Mouse (Mus musculus) cerebellum, adult 9-10 months (tissue): ENCODE measurements around the gene D8Ertd738e.

Experiments
- DNase-seq: peaks from one replicate; pipeline ENCODE4 v3.0.0; 2022

Gene D8Ertd738e

GRCm38 (mm10) chr8:84235746-84236409 is 13.6 kb downstream of the D8Ertd738e start:
- peak; percentile 48 for DNase-seq

- DNase-seq: no peak
Measured at GRCm38 (mm10) chr8:84233055-84233454, 16.5 kb downstream of the D8Ertd738e start.

DNA sequence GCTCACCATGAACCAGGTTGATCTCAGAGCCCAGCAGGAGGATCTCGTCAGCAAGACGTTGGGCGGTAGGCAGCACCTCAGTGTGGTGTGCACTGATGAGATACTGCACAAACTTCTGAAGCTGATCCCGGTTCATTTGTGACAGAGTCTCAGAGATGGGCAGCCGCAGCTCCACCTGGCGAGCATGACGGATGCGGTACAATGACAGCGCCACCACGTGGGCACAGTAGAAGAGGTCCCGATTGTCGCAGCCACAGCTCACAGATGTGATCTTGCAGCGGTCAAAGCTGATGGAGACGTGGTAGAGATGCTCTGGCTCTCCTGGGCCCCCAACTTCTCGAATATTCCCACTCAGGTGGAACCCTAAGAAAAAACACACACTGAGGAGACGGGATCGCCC is 18.8 kb downstream of the D8Ertd738e start:
- DNase-seq: no peak

DNA sequence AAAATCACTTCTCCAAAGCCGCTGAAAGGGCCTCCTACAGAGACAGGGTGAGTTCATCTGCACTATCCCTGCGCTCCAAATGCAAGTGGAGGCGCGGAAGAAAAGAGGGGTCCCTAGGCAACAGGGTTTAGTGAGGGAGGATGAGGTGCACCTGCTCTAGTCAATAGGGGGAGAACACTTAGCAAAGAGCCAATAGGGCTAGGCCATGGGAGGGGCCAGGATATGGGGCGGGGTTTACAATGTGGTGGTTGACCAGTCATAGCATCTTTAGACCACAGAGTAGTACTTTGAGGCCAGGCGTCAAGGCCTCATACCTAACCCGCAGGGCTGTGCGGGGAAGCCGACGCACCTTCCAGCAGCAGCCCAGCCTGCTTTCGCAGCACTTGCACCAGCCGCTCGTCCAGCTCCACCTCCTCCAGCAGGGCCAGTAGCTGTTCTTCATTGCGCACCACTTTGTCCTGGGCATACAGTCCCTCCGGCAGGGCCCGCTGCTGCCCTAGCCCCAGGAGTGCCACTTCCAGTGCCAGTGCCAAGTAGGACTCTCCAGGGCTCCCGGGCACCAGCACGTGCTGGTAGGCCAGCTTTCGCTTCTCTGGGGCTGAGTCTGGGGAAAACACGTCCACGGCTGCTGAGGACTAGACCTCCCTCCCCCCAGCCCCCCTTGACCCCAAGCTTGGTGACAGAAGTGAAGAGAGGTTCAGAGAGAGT is 26.0 kb downstream of the D8Ertd738e start:
- DNase-seq: no peak

- DNase-seq: no peak
Measured at GRCm38 (mm10) chr8:84222566-84223165, 26.9 kb downstream of the D8Ertd738e start.

GRCm38 (mm10) chr8:84220105-84220504 is 29.4 kb downstream of the D8Ertd738e start:
- DNase-seq: no peak

- DNase-seq: no peak
Measured at GRCm38 (mm10) chr8:84218143-84218542, 31.4 kb downstream of the D8Ertd738e start.

DNA sequence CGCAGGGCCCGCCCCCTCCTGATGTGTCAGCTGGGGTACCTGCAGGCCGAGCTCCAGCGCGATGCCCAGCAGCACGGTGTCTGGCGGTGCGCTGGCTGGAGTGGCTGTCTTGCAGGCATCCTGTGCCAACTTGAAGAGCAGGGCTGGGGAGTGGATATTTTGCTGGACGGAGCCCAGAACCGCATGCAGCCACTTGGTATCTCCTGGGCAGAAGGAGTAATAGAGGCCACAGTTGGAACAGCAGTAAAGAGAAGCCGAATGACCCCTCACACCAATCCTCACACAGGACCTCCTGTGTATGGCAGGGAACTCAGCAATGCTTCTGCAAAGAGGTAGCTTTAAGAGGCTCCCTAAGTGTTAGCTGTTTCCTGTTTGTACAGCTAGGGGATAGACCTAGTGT is 32.3 kb downstream of the D8Ertd738e start:
- DNase-seq: no peak

GRCm38 (mm10) chr8:84213277-84213676 is 36.2 kb downstream of the D8Ertd738e start:
- no peak for DNase-seq

DNA sequence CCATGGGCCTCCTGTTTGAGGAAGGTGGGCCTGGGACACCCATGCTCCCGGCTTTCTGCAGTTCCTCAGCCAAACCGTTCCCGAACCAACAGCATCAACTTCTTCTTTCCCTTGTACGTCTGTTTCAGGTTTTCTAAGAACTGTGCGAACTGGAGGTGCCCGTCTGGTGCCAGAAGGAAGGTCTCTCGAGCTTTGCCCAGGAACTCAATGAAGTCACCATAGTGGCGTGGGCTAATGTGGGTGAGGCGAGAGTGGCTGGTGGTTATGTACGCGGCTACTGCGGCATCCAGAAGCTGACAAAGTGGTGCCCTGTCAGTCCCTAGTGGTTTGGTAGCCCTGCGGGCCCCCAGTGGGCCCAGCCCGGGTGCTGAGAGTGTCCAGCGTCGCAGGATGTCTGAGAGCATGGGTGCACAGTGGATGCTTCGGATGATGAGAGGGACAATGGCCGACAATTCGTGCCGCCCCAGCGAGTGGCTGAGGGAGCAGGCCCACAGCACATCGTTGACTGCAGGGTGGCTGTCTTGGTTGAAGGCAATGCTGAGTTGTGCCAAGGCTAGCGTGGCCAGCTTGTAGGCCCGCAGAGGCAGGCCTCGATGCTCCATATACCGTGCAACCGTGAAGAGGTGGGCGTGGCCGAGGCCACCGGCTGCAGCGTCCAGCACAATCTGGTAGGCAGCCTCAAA is 37.5 kb downstream of the D8Ertd738e start:
- DNase-seq: no peak

GRCm38 (mm10) chr8:84211202-84211601 is 38.3 kb downstream of the D8Ertd738e start:
- no peak for DNase-seq

- DNase-seq: peak; percentile 85
Measured at GRCm38 (mm10) chr8:84210167-84210791, 39.2 kb downstream of the D8Ertd738e start.

- no peak for DNase-seq
Measured at GRCm38 (mm10) chr8:84208381-84209380, 40.8 kb downstream of the D8Ertd738e start.

- DNase-seq: no peak
Measured at GRCm38 (mm10) chr8:84207811-84208210, 41.7 kb downstream of the D8Ertd738e start.

GRCm38 (mm10) chr8:84206666-84207065 is 42.9 kb downstream of the D8Ertd738e start:
- DNase-seq: no peak

- DNase-seq: no peak
Measured at GRCm38 (mm10) chr8:84205073-84205472, 44.4 kb downstream of the D8Ertd738e start.

DNA sequence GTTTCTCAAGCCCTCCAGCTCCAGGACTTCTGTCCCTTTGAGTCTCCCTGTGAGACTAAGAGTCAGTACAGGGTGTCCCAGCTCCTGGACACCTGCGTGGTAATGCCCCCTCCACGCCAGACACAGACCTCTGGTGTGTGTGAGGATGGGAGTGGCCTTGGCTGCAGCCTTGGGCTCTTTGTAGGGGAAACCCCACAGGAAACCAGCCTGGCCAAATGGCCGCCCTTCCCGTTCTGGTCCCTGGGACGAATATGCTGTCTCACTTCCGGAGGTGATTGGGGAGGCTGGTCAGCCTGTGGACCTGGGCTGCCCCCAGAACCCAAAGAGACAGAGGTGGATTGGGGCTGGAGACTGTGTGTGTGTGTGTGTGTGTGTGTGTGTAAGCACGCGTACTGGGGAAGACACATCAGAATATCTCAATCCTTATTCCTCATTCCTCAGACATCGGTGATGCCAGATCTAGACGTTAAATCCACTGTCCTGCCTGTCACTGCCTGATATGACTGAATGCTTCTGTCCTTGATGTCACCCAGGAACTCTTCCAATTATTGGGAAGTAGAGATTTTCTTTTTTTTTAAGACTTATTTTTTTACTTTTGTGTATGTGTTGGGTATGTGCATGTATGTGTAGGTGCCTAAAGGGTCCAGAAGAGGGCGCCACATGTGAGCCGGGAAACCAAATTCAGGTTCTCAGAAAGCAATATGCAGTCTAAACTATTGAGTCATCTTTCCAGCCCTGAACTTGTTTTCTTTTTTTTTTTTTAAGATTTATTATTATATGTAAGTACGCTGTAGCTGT is 45.3 kb downstream of the D8Ertd738e start:
- DNase-seq: no peak

- no peak for DNase-seq
Measured at GRCm38 (mm10) chr8:84202938-84203917, 46.3 kb downstream of the D8Ertd738e start.

- DNase-seq: no peak
Measured at GRCm38 (mm10) chr8:84202466-84202865, 47.1 kb downstream of the D8Ertd738e start.
